Mouse (Mus musculus): ENCODE data around the gene Lrrc36. TPM values are rescaled to one million over a fixed set of nuclear protein-coding genes. Genes with fewer than 3 reads are reported as not detected.

Gene Lrrc36
- total RNA-seq, 2 experiments from 2014 or later = 0.27 TPM; not detected in 1

- peak; percentile 70 for TF ChIP-seq CTCF (IDR thresholded peaks at IDR 0.05)
- Histone ChIP-seq H3K27ac (no peak overlapping the region), H3K4me3 (no peak overlapping the region)
- intact Hi-C loops (cut with DNase I) = no loop called here
- peak in 1 of 2 experiments; percentile 43 for DNase-seq (ENCODE audit: extremely low spot score in 1 of 2, low spot score in 2 of 2)
Observed at GRCm38 (mm10) chr8:105476628-105477413, 63.5 kb downstream of the Lrrc36 start.

DNA sequence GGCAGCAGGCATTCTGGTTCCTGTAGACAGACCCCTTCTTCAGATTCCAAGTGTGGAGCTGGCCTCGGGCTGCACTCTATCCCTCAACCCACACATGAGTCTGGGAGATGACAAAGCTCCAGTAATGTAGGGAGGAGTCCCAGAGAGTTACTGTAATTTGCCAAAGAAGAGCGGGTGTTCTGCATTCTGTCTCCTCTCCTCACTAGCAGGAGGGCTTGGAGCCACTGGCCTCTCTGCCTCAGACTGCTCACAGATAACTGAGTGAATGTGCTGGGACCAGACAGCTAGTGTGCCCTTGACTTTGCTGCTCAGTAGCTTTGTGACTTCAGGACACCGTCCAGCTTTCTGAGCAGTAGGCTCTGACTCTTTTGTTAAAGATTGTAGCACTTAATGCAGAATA, 64.4 kb downstream of the Lrrc36 start:
- no peak for TF ChIP-seq CTCF (IDR thresholded peaks at IDR 0.05)
- Histone ChIP-seq H3K27ac (no peak overlapping the region), H3K4me3 (no peak overlapping the region)
- intact Hi-C loops (cut with DNase I) = no loop called here
- no peak for DNase-seq (ENCODE audit: extremely low spot score in 1 of 2, low spot score in 2 of 2)

GRCm38 (mm10) chr8:105481013-105481412, 67.6 kb downstream of the Lrrc36 start:
- Histone ChIP-seq H3K27ac (no peak overlapping the region), H3K4me3 (no peak overlapping the region)
- intact Hi-C loops (cut with DNase I) = no loop called here
- no peak for DNase-seq (ENCODE audit: extremely low spot score in 1 of 2, low spot score in 2 of 2)
- TF ChIP-seq CTCF (IDR thresholded peaks at IDR 0.05) = no peak

DNA sequence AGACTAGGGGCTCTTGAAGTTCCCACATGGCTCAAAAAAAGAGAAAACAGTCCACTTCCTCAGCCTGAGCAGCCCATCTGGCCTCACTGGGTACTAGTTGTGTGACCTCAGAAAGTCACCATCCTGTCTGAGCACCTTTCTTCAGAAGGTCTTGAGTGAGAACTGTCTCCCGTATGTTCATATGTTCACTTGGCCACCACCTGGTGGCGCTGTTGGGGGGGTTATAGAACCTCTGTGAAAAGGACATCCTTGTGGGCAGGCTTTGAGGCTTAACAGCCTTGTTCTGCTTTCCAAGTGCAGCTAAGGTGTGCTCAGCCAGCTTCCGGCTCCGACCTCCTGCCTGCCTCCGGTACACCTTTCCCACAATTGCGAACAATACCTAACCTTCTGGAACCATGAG, 68.1 kb downstream of the Lrrc36 start:
- intact Hi-C loops (cut with DNase I) = no loop called here
- TF ChIP-seq CTCF (IDR thresholded peaks at IDR 0.05) = peak; percentile 59
- H3K27ac ChIP-seq = no peak overlapping the region
- DNase-seq (ENCODE audit: extremely low spot score in 1 of 2, low spot score in 2 of 2) = no peak
- no peak overlapping the region for H3K4me3 ChIP-seq

DNA sequence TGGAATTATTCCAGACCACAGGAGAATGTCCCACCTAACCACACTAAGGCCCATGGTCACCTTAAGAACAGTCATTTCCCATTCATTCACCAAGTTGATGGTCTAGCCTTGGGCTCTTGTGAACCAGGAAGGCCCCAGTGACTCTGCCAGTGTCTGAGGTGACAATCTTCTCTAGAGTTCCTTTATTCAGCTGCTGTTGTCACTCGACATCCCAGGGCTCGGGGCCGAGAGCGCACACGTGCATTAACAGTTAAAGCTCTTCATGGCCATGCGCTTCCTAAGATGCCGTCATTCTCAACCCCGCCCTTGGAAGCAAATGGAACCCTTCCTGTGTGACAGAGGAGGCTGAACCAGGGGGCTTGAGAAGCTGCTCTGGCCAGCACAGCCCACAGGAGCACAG, 68.8 kb downstream of the Lrrc36 start:
- intact Hi-C loops (cut with DNase I) = no loop called here
- H3K27ac ChIP-seq = no peak overlapping the region
- DNase-seq (ENCODE audit: extremely low spot score in 1 of 2, low spot score in 2 of 2) = no peak
- no peak for TF ChIP-seq CTCF (IDR thresholded peaks at IDR 0.05)
- H3K4me3 ChIP-seq = no peak overlapping the region

DNA sequence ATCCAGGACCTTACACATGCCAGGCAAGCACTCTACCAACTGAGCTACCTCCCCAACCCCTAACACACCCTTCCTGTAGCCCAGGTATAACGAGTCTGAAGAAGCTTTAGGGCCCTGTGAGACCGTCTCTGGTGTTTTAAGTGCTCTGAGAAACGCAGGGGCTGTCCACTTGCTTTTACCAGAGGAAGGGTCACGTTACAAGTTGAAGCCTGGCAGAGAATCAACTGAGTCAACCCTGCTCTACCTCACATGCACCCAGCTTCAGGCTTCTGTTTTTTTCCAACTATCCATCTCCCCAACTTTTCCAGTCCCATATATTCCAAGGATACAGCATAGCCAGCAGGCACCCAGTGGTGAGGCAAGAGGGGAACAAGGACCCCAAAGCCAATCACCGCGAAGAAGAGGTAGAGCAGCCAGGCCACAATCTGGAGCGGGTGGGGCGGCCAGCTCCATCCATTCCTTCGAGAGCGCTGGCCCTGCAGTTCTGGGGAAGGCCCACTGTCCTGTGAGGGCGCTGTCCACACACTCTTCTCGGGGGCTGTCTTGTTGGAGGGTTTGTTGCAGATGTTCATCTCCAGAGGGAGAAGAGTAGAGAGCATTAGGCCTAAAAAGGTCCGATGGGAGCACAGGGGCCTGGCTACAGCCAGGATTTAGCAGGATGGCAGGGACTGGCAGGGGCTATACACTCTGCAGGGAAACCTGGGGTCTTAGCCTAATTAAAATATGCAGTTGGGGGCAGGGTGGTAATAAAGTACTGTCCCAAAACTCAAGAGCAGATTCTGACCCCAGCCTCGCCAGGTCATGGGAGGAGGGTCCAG, 70.0 kb downstream of the Lrrc36 start:
- H3K27ac ChIP-seq = no peak overlapping the region
- H3K4me3 ChIP-seq = no peak overlapping the region
- TF ChIP-seq CTCF (IDR thresholded peaks at IDR 0.05) = peak; percentile 62
- no peak for DNase-seq (ENCODE audit: extremely low spot score in 1 of 2, low spot score in 2 of 2)
- intact Hi-C loops (cut with DNase I) = no loop called here

DNA sequence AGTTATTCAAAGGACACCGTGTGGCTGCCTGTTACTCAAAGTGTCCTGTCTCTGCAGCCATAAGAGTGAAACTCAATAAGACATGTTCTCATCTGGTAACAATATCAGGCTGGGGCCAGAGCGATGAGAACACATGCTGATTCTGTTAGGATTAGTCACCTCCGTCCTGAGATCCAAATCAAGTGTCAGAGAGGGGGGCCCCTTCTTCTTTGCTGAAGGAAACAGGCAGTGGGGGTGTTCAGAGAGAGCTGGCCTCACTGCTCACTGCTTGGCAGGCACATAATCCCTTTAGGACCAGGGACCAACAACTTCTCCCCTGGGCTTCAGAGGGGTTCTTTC, 70.6 kb downstream of the Lrrc36 start:
- intact Hi-C loops (cut with DNase I) = no loop called here
- TF ChIP-seq CTCF (IDR thresholded peaks at IDR 0.05) = no peak
- no peak for DNase-seq (ENCODE audit: extremely low spot score in 1 of 2, low spot score in 2 of 2)
- Histone ChIP-seq H3K27ac (no peak overlapping the region), H3K4me3 (no peak overlapping the region)

GRCm38 (mm10) chr8:105484392-105484791, 71.0 kb downstream of the Lrrc36 start:
- TF ChIP-seq CTCF (IDR thresholded peaks at IDR 0.05) = peak; percentile 47
- DNase-seq (ENCODE audit: extremely low spot score in 1 of 2, low spot score in 2 of 2) = no peak
- Histone ChIP-seq H3K27ac (no peak overlapping the region), H3K4me3 (no peak overlapping the region)
- intact Hi-C loops (cut with DNase I) = no loop called here

- Histone ChIP-seq H3K4me3 (no peak overlapping the region), H3K27ac (no peak overlapping the region)
- TF ChIP-seq CTCF (IDR thresholded peaks at IDR 0.05) = no peak
- intact Hi-C loops (cut with DNase I) = no loop called here
- DNase-seq (ENCODE audit: extremely low spot score in 1 of 2, low spot score in 2 of 2) = no peak
Observed at GRCm38 (mm10) chr8:105488082-105488481, 74.7 kb downstream of the Lrrc36 start.

GRCm38 (mm10) chr8:105489281-105489680, 75.9 kb downstream of the Lrrc36 start:
- H3K27ac ChIP-seq = no peak overlapping the region
- no peak overlapping the region for H3K4me3 ChIP-seq
- no peak for DNase-seq (ENCODE audit: extremely low spot score in 1 of 2, low spot score in 2 of 2)
- intact Hi-C loops (cut with DNase I) = no loop called here
- TF ChIP-seq CTCF (IDR thresholded peaks at IDR 0.05) = no peak

GRCm38 (mm10) chr8:105493495-105493894, 80.1 kb downstream of the Lrrc36 start:
- DNase-seq (ENCODE audit: extremely low spot score in 1 of 2, low spot score in 2 of 2) = no peak
- no peak for TF ChIP-seq CTCF (IDR thresholded peaks at IDR 0.05)
- Histone ChIP-seq H3K4me3 (no peak overlapping the region), H3K27ac (no peak overlapping the region)
- intact Hi-C loops (cut with DNase I) = no loop called here

DNA sequence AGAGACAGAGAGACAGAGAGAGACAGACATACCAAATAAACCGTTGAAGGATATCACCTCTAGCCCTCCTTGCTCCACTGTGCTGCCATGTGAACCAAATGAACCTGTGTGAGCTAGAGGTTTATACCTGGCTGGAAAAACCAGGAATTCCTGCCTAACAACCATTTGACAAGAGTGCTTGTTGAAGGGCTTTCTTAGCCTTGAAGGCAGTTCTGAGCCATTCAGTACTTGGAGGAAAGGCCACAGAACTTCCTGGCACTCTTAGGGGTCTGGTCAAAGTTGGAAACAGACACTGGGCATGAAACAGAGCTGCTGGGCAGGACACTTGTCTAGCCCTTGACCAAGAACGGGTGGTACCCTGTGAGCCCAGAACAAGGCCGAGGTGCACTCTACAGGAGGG, 81.2 kb downstream of the Lrrc36 start:
- intact Hi-C loops (cut with DNase I) = no loop called here
- DNase-seq (ENCODE audit: extremely low spot score in 1 of 2, low spot score in 2 of 2) = no peak
- Histone ChIP-seq H3K27ac (no peak overlapping the region), H3K4me3 (no peak overlapping the region)
- no peak for TF ChIP-seq CTCF (IDR thresholded peaks at IDR 0.05)

Data from left cerebral cortex, adult 2 months (tissue).